Mouse (Mus musculus): ENCODE measurements at regions not wholly inside any gene's neighbourhood (a gene's known extent, or its start where the extent isn't known, plus 50 kb on each side); places are given as distances from the start of the nearest gene placed in this dataset.

- H3K4me3 ChIP-seq (ENCODE audit: low read depth, low read length) = no peak overlapping the region
- H3K9me3 ChIP-seq (replicated peaks; ENCODE audit: control insufficient read depth, low read length) = no peaks in the 10 kb centered on the region
- no peak overlapping the region for H3K9ac ChIP-seq (replicated peaks; ENCODE audit: low read length)
- H3K4me2 ChIP-seq (ENCODE audit: low read depth, low read length) = no peak overlapping the region
- H3K27ac ChIP-seq (replicated peaks; ENCODE audit: low read depth, low read length) = no peak overlapping the region
- DNase-seq (ENCODE audit: low spot score) (no peak), ATAC-seq (replicated peaks; ENCODE audit: insufficient number of reproducible peaks, low FRiP score, low TSS enrichment, low read depth) (no peak)
- no peaks in the 10 kb centered on the region for H3K4me1 ChIP-seq (ENCODE audit: control insufficient read depth, insufficient read depth, low read length)
- WGBS = 90% methylated on average over 1 of the region's 1 CpGs
- H3K36me3 ChIP-seq (replicated peaks; ENCODE audit: control insufficient read depth, insufficient read depth, low read depth, low read length) = no peaks in the 10 kb centered on the region
- H3K27me3 ChIP-seq (ENCODE audit: control insufficient read depth, insufficient read depth, low read length) = no peaks in the 10 kb centered on the region
Observed at GRCm38 (mm10) chr7:119271427-119271826, 87.0 kb upstream of the Gpr139 start.

DNA sequence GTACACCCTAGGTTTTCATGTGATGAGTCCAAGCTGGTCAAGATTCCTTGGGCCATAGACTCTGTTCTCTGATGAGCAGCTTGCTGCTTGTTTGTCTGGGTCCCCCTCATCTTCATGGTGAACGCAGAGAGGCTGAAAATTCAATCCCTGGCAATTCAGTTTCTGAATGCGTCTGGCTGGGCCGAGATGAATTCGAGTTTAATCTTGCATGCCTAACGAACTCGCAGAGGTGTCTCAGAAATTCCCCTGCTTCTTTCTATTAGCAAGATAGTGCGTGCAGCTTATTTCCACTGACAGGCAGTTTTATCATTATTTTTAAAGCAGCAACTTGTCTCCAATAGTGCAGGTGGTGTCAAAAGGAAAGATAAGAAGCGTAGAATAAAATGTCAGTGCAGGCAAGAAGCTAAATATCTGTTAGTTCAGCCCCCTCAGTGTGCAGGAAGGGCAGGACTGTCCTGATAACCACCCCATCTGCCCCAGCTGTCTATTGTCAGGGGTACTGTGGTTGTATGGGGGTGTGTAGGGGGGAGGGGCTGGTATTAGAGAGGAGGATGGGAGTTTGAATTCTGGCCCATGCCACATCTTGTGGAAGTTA, 86.5 kb upstream of the Gpr139 start:
- no peaks in the 10 kb centered on the region for H3K27me3 ChIP-seq (ENCODE audit: control insufficient read depth, insufficient read depth, low read length)
- ATAC-seq (replicated peaks; ENCODE audit: insufficient number of reproducible peaks, low FRiP score, low TSS enrichment, low read depth) (no peak), DNase-seq (ENCODE audit: low spot score) (no peak)
- no peaks in the 10 kb centered on the region for H3K4me1 ChIP-seq (ENCODE audit: control insufficient read depth, insufficient read depth, low read length)
- H3K27ac ChIP-seq (replicated peaks; ENCODE audit: low read depth, low read length) = no peak overlapping the region
- H3K4me3 ChIP-seq (ENCODE audit: low read depth, low read length) = no peak overlapping the region
- no peaks in the 10 kb centered on the region for H3K36me3 ChIP-seq (replicated peaks; ENCODE audit: control insufficient read depth, insufficient read depth, low read depth, low read length)
- H3K9me3 ChIP-seq (replicated peaks; ENCODE audit: control insufficient read depth, low read length) = no peaks in the 10 kb centered on the region
- WGBS = 67% methylated on average over 8 of the region's 8 CpGs
- H3K4me2 ChIP-seq (ENCODE audit: low read depth, low read length) = no peak overlapping the region
- no peak overlapping the region for H3K9ac ChIP-seq (replicated peaks; ENCODE audit: low read length)

DNA sequence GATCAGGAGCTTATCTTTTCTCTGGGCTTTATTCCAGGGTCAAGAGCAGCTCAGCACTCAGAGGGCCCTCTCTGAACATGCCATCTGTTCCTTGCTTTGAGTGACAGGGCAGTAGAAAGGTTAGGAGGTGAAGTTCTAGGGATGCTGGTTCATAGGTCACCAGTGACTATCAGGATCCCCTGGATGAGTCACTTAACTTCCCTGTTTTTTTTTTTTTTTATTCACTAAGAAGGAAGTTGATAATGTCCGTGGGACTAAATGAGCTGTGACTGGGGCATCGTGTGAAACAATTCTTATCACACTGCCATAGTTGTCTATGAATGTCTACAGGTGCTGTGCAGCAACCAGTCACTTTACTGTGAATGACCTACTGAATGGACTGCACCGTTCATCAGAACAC, 73.8 kb upstream of the Gpr139 start:
- H3K36me3 ChIP-seq (replicated peaks; ENCODE audit: control insufficient read depth, insufficient read depth, low read depth, low read length) = no peaks in the 10 kb centered on the region
- no peak overlapping the region for H3K27ac ChIP-seq (replicated peaks; ENCODE audit: low read depth, low read length)
- H3K4me3 ChIP-seq (ENCODE audit: low read depth, low read length) = no peak overlapping the region
- 82% methylated on average over 3 of the region's 3 CpGs for WGBS
- no peak overlapping the region for H3K4me2 ChIP-seq (ENCODE audit: low read depth, low read length)
- no peak overlapping the region for H3K9ac ChIP-seq (replicated peaks; ENCODE audit: low read length)
- no peak for ATAC-seq (replicated peaks; ENCODE audit: insufficient number of reproducible peaks, low FRiP score, low TSS enrichment, low read depth)
- no peaks in the 10 kb centered on the region for H3K4me1 ChIP-seq (ENCODE audit: control insufficient read depth, insufficient read depth, low read length)
- H3K9me3 ChIP-seq (replicated peaks; ENCODE audit: control insufficient read depth, low read length) = no peaks in the 10 kb centered on the region
- no peaks in the 10 kb centered on the region for H3K27me3 ChIP-seq (ENCODE audit: control insufficient read depth, insufficient read depth, low read length)
- DNase-seq (ENCODE audit: low spot score) = no peak

DNA sequence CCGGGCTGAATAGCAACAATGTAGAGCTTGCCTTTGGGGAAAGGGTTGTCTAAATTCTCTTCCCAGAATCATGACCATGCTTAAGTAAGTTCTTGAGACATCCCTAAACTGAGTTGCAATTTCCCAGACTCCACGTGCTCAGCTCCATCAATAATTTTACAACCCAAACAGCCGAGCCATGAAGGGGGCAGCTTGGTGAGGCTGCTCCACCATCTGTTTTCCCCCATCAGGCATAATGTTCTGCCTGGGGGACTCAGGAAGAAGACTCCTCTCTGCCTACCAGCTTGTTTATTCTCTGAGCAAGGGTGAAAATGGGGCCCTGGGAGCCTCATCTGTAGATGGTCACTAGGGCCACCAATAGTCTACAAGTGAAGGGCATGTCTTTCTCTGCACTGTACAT, 72.5 kb upstream of the Gpr139 start:
- 88% methylated on average over 3 of the region's 3 CpGs for WGBS

GRCm38 (mm10) chr7:119252742-119253141, 68.3 kb upstream of the Gpr139 start:
- 68% methylated on average over 2 of the region's 2 CpGs for WGBS
- no peaks in the 10 kb centered on the region for H3K4me1 ChIP-seq (ENCODE audit: control insufficient read depth, insufficient read depth, low read length)
- H3K9me3 ChIP-seq (replicated peaks; ENCODE audit: control insufficient read depth, low read length) = no peaks in the 10 kb centered on the region
- DNase-seq (ENCODE audit: low spot score) = no peak
- H3K27me3 ChIP-seq (ENCODE audit: control insufficient read depth, insufficient read depth, low read length) = no peaks in the 10 kb centered on the region
- H3K9ac ChIP-seq (replicated peaks; ENCODE audit: low read length) = no peak overlapping the region
- no peak for ATAC-seq (replicated peaks; ENCODE audit: insufficient number of reproducible peaks, low FRiP score, low TSS enrichment, low read depth)
- no peaks in the 10 kb centered on the region for H3K36me3 ChIP-seq (replicated peaks; ENCODE audit: control insufficient read depth, insufficient read depth, low read depth, low read length)
- no peak overlapping the region for H3K4me3 ChIP-seq (ENCODE audit: low read depth, low read length)
- H3K4me2 ChIP-seq (ENCODE audit: low read depth, low read length) = no peak overlapping the region
- H3K27ac ChIP-seq (replicated peaks; ENCODE audit: low read depth, low read length) = no peak overlapping the region

More for the DNA sequence above, 72.5 kb upstream of the Gpr139 start:
- DNase-seq (ENCODE audit: low spot score) = no peak
- Histone ChIP-seq H3K27me3 (ENCODE audit: control insufficient read depth, insufficient read depth, low read length) (no peaks in the 10 kb centered on the region), H3K36me3 (replicated peaks; ENCODE audit: control insufficient read depth, insufficient read depth, low read depth, low read length) (no peaks in the 10 kb centered on the region), H3K4me2 (ENCODE audit: low read depth, low read length) (no peak overlapping the region), H3K4me1 (ENCODE audit: control insufficient read depth, insufficient read depth, low read length) (no peaks in the 10 kb centered on the region), H3K9me3 (replicated peaks; ENCODE audit: control insufficient read depth, low read length) (no peaks in the 10 kb centered on the region), H3K9ac (replicated peaks; ENCODE audit: low read length) (no peak overlapping the region), H3K4me3 (ENCODE audit: low read depth, low read length) (no peak overlapping the region), H3K27ac (replicated peaks; ENCODE audit: low read depth, low read length) (no peak overlapping the region)
- ATAC-seq (replicated peaks; ENCODE audit: insufficient number of reproducible peaks, low FRiP score, low TSS enrichment, low read depth) = no peak

GRCm38 (mm10) chr7:119251679-119252078, 67.3 kb upstream of the Gpr139 start:
- H3K9ac ChIP-seq (replicated peaks; ENCODE audit: low read length) = no peak overlapping the region
- no peak overlapping the region for H3K4me3 ChIP-seq (ENCODE audit: low read depth, low read length)
- no peaks in the 10 kb centered on the region for H3K9me3 ChIP-seq (replicated peaks; ENCODE audit: control insufficient read depth, low read length)
- no peak for DNase-seq (ENCODE audit: low spot score)
- no peak overlapping the region for H3K4me2 ChIP-seq (ENCODE audit: low read depth, low read length)
- ATAC-seq (replicated peaks; ENCODE audit: insufficient number of reproducible peaks, low FRiP score, low TSS enrichment, low read depth) = no peak
- no peaks in the 10 kb centered on the region for H3K4me1 ChIP-seq (ENCODE audit: control insufficient read depth, insufficient read depth, low read length)
- no peaks in the 10 kb centered on the region for H3K27me3 ChIP-seq (ENCODE audit: control insufficient read depth, insufficient read depth, low read length)
- 85% methylated on average over 1 of the region's 1 CpGs for WGBS
- no peak overlapping the region for H3K27ac ChIP-seq (replicated peaks; ENCODE audit: low read depth, low read length)
- H3K36me3 ChIP-seq (replicated peaks; ENCODE audit: control insufficient read depth, insufficient read depth, low read depth, low read length) = no peaks in the 10 kb centered on the region

DNA sequence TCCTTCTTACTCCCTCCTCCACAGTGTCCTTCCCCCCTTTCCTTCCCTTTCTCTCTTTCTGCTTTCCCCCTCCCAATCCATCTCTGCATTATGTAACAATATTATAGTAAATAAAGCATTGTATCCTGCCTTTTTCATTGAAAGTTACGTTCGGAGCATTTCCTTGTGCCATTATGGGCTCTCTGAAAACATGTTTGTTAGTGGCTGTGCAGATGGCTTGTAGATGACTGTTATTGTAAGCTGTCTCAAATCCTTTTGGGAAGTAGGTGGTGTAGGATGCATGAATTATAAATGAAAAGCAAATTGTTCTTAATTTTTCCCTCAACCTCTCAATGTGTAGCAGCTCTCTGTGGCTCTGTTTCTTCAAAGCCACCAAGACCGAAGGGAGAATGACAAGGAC, 66.0 kb upstream of the Gpr139 start:
- no peak for ATAC-seq (replicated peaks; ENCODE audit: insufficient number of reproducible peaks, low FRiP score, low TSS enrichment, low read depth)
- no peaks in the 10 kb centered on the region for H3K36me3 ChIP-seq (replicated peaks; ENCODE audit: control insufficient read depth, insufficient read depth, low read depth, low read length)
- no peaks in the 10 kb centered on the region for H3K4me1 ChIP-seq (ENCODE audit: control insufficient read depth, insufficient read depth, low read length)
- H3K4me3 ChIP-seq (ENCODE audit: low read depth, low read length) = no peak overlapping the region
- H3K4me2 ChIP-seq (ENCODE audit: low read depth, low read length) = no peak overlapping the region
- no peak for DNase-seq (ENCODE audit: low spot score)
- 89% methylated on average over 3 of the region's 3 CpGs for WGBS
- no peak overlapping the region for H3K27ac ChIP-seq (replicated peaks; ENCODE audit: low read depth, low read length)
- no peaks in the 10 kb centered on the region for H3K27me3 ChIP-seq (ENCODE audit: control insufficient read depth, insufficient read depth, low read length)
- H3K9ac ChIP-seq (replicated peaks; ENCODE audit: low read length) = no peak overlapping the region
- no peaks in the 10 kb centered on the region for H3K9me3 ChIP-seq (replicated peaks; ENCODE audit: control insufficient read depth, low read length)

GRCm38 (mm10) chr7:119244785-119245184, 60.4 kb upstream of the Gpr139 start:
- no peak overlapping the region for H3K27ac ChIP-seq (replicated peaks; ENCODE audit: low read depth, low read length)
- ATAC-seq (replicated peaks; ENCODE audit: insufficient number of reproducible peaks, low FRiP score, low TSS enrichment, low read depth) (no peak), DNase-seq (ENCODE audit: low spot score) (no peak)
- H3K4me2 ChIP-seq (ENCODE audit: low read depth, low read length) = no peak overlapping the region
- H3K4me1 ChIP-seq (ENCODE audit: control insufficient read depth, insufficient read depth, low read length) = no peaks in the 10 kb centered on the region
- no peak overlapping the region for H3K4me3 ChIP-seq (ENCODE audit: low read depth, low read length)
- 76% methylated on average over 5 of the region's 5 CpGs for WGBS
- no peaks in the 10 kb centered on the region for H3K9me3 ChIP-seq (replicated peaks; ENCODE audit: control insufficient read depth, low read length)
- no peaks in the 10 kb centered on the region for H3K27me3 ChIP-seq (ENCODE audit: control insufficient read depth, insufficient read depth, low read length)
- no peaks in the 10 kb centered on the region for H3K36me3 ChIP-seq (replicated peaks; ENCODE audit: control insufficient read depth, insufficient read depth, low read depth, low read length)
- no peak overlapping the region for H3K9ac ChIP-seq (replicated peaks; ENCODE audit: low read length)
